Mouse (Mus musculus) heart, embryonic 14.5 days (tissue): ENCODE measurements around the gene Larp1. TPM values are rescaled to one million over a fixed set of nuclear protein-coding genes. Genes with fewer than 3 reads are reported as not detected.
"Not testable (repeated sequence)": the region's sequence is repeated elsewhere in the genome, so short reads cannot be mapped to it uniquely, and the experiment has no call there.

Experiments used
- ATAC-seq: fragments of 200-750 bp; cut with Nextera tagmentation; 2 replicates; pipeline ENCODE4 v1.8.0; 2017; ENCODE audit warnings: low read depth, moderate TSS enrichment; ENCODE audit not compliant: insufficient number of reproducible peaks, insufficient read depth, low FRiP score
- H3K27ac ChIP-seq, 2 experiments: fragments of 200-500 bp in 1 of 2; fragments of 300-500 bp in 1 of 2; sonication (generic) in 1 of 2; replicated peaks in 1 of 2; 2 replicates each; pipeline ENCODE4 v1.5.1; 2012 to 2014; ENCODE audit warnings: low read depth in 2 of 2, low read length in 2 of 2, control low read depth in 1 of 2, mild to moderate bottlenecking in 1 of 2, mixed read lengths in 1 of 2; ENCODE audit not compliant: control insufficient read depth in 1 of 2, insufficient read depth in 1 of 2
- H3K27me3 ChIP-seq: fragments of 300-500 bp; sonication (generic); 2 replicates; pipeline ENCODE4 v1.6.1; 2014; ENCODE audit warnings: mild to moderate bottlenecking, low read length, control low read depth; ENCODE audit not compliant: control insufficient read depth, insufficient read depth
- H3K36me3 ChIP-seq: fragments of 300-500 bp; sonication (generic); 2 replicates; pipeline ENCODE4 v1.6.1; 2014; ENCODE audit warnings: mild to moderate bottlenecking, control low read depth, low read length, mixed read lengths; ENCODE audit not compliant: control insufficient read depth, insufficient read depth
- H3K4me1 ChIP-seq, 2 experiments: fragments of 200-500 bp in 1 of 2; fragments of 300-500 bp in 1 of 2; sonication (generic) in 1 of 2; 2 replicates each; pipeline ENCODE4 v1.6.1; 2012 to 2014; ENCODE audit warnings: low read length in 2 of 2, control low read depth in 1 of 2, mixed read lengths in 1 of 2; ENCODE audit not compliant: control insufficient read depth in 2 of 2, insufficient read depth in 2 of 2
- H3K4me2 ChIP-seq: fragments of 300-500 bp; sonication (generic); 2 replicates; pipeline ENCODE4 v1.6.1; 2014; ENCODE audit warnings: mild to moderate bottlenecking, low read length
- H3K4me3 ChIP-seq, 2 experiments: fragments of 200-500 bp in 1 of 2; fragments of 300-500 bp in 1 of 2; sonication (generic) in 1 of 2; 2 replicates each; pipeline ENCODE4 v1.5.1; 2012 to 2014; ENCODE audit warnings: low read length in 2 of 2, mild to moderate bottlenecking in 2 of 2, control low read depth in 1 of 2, low read depth in 1 of 2, moderate library complexity in 1 of 2; ENCODE audit not compliant: control insufficient read depth in 1 of 2, insufficient read depth in 1 of 2
- H3K9ac ChIP-seq: fragments of 300-500 bp; sonication (generic); 2 replicates; pipeline ENCODE4 v1.6.1; 2014; ENCODE audit warnings: mild to moderate bottlenecking, low read length
- H3K9me3 ChIP-seq: fragments of 300-500 bp; sonication (generic); 2 replicates; pipeline ENCODE4 v1.6.1; 2016; ENCODE audit warnings: low read length, control low read depth; ENCODE audit not compliant: control insufficient read depth
- WGBS: fragments of 180-500 bp; shearing (Covaris S2); extraction: QIAGEN DNeasy Blood & Tissue Kit; methylation state at CpG from one replicate; pipeline ENCODE4 v1.1.7; 2014; 5-methylcytosine and 5-hydroxymethylcytosine counted together
- polyA plus RNA-seq: library from polyadenylated mRNA; unstranded; fragments of >200 nt; fragmentation: Nextera tagmentation; extraction: Ambion mirVana; gene quantifications from 2 replicates; pipeline ENCODE4 v1.2.1, GENCODE M21; 2014

The Larp1 gene
- polyA plus RNA-seq, 1 experiment from 2014 or later = 18.4 TPM

DNA sequence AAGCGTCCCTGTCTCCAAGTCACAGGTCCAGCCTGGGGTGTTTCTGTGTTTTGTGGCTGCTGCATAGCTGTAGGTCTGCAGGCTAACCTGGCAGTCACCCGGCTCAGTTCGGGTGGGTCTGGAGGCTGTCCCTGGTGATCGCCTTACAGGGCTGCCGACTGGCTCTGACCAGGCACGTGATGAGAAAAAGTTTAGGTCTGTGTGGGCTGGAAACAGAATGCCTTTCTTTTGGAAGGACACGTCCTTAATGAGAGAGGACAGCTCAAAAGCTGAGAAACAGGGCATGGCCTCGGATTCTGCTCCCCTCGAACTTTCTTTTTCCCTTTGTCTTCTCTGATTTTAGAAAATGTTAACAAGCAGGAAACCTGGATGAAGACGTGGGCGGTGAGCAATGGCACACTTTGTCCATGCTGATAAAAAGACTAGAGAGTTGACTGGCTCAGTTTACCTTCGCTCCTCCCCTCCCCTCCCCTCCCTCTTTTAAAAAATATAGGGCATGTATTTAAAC lies 84.2 kb downstream of the Larp1 start, which contains the start of gene Gm12248:
Gene Gm12248, minus strand, starts transcription at position 114 of the 508 bp plus-strand sequence.
- Histone ChIP-seq H3K36me3 (no peaks in the 10 kb centered on the region), H3K9ac (0 out of 2 replicates have a peak within 1 kb of the TSS, but pooled peaks have one; percentile 42), H3K27ac (no peak within 1 kb of the TSS), H3K4me3 (peak within 1 kb of the TSS; percentile 11 to 22; a peak in 3 of 4 replicates), H3K27me3 (no peaks in the 10 kb centered on the region), H3K4me2 (peak within 1 kb of the TSS; percentile 58), H3K9me3 (no peaks in the 10 kb centered on the region), H3K4me1 (peaks cover 0 to 8% of the 10 kb centered on the region in 2 experiments; a peak in 1 of 4 replicates)
- ATAC-seq = no peak
- WGBS = 14% methylated on average over 12 of the region's 12 CpGs

DNA sequence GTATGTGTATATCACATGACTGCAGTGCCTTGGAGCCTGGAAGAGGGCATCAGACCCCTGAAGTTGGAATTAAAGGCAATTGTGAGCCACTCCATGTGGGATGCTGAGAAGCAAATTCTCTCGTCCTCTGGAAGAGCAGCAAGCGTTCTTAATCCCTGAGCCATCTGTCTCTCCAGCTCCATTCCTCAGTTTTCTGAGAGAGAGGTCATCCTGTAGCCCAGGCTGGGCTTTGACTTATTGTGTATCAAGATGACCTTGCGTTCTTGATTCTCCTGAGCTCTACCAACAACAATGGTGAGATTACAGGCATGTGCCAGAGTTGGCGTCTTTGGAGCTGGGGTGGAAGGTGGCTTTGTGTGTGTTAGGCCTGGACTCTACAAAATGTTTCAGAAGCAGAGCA lies 85.9 kb downstream of the Larp1 start:
- ATAC-seq = no peak
- no peak overlapping the region for H3K4me3 ChIP-seq
- H3K9ac ChIP-seq = no peak overlapping the region
- H3K4me2 ChIP-seq = no peak overlapping the region
- WGBS = 68% methylated on average over 4 of the region's 4 CpGs
- peaks cover 0 to 8% of the 10 kb centered on the region in 2 experiments; a peak in 1 of 4 replicates for H3K4me1 ChIP-seq
- H3K27me3 ChIP-seq = no peaks in the 10 kb centered on the region
- no peaks in the 10 kb centered on the region for H3K36me3 ChIP-seq
- no peaks in the 10 kb centered on the region for H3K9me3 ChIP-seq
- no peak overlapping the region for H3K27ac ChIP-seq

DNA sequence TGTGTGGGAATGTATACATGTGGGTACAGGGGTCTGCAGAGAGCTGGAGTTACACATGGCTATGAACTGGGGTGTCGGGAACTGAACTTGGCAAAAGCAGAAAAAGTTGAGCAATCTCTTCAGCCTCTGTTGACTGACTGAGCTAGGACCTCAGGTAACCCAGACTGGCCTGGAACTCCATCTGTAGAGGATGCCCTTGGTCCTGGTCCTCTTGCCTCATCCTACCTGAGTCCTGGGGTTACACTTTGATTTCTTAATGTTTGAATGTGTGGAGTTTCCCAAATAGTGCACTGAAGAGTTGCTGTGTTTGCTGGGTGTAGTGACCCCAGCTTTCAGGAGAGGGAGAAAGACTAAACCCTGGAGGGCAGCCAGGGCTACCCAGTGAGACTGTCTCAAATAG lies 86.7 kb downstream of the Larp1 start:
- H3K4me3 ChIP-seq = no peak overlapping the region
- H3K9ac ChIP-seq = no peak overlapping the region
- no peak for ATAC-seq
- H3K27ac ChIP-seq = no peak overlapping the region
- peaks cover 0 to 8% of the 10 kb centered on the region in 2 experiments; a peak in 1 of 4 replicates for H3K4me1 ChIP-seq
- no peaks in the 10 kb centered on the region for H3K9me3 ChIP-seq
- H3K4me2 ChIP-seq = no peak overlapping the region
- no peaks in the 10 kb centered on the region for H3K36me3 ChIP-seq
- H3K27me3 ChIP-seq = no peaks in the 10 kb centered on the region
- WGBS = 91% methylated on average over 1 of the region's 1 CpGs

DNA sequence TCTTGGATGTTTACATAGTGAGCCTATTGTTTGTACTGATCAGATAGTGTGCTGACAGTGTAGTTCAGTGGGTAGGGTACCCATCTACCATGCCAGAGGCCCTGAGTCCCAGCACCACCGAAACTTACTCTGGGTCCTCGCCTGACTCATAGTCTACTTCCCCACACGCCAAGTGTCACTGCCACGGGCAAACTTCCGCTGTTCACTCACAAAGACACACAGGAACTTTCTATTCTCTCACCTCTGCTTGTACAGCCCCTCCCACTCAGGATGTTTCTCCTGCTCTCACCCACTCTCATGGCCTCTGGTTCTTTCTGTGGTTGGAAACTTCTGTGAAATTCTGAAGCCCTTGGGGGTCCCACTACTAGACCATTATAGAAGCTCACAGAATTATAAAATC lies 87.3 kb downstream of the Larp1 start:
- ATAC-seq = no peak
- H3K4me2 ChIP-seq = no peak overlapping the region

DNA sequence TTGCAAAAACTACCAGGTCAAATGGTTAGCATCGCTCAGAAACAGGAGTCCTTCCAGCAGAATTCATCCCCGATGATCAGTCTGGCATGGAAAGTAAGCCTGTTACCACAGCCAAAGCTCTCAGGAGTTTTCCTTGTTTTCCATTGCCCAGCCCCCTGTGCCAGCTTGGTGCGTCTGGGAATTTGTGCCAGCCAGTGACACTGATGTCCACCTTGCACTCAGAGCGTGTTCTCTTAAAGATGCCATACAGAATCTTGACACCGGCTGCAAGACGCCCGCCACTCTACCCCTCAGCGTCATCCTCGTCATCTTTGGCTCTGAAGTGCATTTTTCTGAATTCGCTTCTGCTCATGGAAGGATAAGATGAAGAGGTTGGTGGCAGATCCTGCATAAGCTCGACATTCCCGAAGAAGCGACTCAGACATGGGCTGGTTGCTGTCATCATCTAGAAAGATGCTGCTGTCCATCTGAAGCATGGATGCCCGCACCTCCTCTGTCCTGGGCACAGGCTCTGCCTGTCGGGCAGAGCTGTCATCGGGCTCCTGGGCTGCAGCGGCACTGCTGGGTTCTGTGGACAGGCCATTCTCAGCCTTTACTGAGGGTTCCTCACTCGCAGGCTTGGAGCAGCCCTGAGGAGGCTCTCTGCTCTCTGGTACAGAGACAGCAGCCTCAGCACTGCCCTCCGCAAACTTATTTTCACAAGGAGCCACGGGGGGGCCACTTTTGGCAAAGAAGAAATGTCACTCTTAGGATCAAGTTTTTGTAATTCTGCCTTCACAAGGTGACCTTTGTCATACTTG lies 88.2 kb downstream of the Larp1 start:
- WGBS = 41% methylated on average over 20 of the region's 20 CpGs
- H3K9ac ChIP-seq = peak overlapping the region; percentile 69

More for the DNA sequence above, 87.3 kb downstream of the Larp1 start:
- Histone ChIP-seq H3K36me3 (no peaks in the 10 kb centered on the region), H3K27ac (no peak overlapping the region), H3K27me3 (no peaks in the 10 kb centered on the region), H3K9me3 (no peaks in the 10 kb centered on the region), H3K9ac (no peak overlapping the region), H3K4me3 (no peak overlapping the region), H3K4me1 (peaks cover 0 to 8% of the 10 kb centered on the region in 2 experiments; a peak in 1 of 4 replicates)
- WGBS = 89% methylated on average over 5 of the region's 5 CpGs

DNA sequence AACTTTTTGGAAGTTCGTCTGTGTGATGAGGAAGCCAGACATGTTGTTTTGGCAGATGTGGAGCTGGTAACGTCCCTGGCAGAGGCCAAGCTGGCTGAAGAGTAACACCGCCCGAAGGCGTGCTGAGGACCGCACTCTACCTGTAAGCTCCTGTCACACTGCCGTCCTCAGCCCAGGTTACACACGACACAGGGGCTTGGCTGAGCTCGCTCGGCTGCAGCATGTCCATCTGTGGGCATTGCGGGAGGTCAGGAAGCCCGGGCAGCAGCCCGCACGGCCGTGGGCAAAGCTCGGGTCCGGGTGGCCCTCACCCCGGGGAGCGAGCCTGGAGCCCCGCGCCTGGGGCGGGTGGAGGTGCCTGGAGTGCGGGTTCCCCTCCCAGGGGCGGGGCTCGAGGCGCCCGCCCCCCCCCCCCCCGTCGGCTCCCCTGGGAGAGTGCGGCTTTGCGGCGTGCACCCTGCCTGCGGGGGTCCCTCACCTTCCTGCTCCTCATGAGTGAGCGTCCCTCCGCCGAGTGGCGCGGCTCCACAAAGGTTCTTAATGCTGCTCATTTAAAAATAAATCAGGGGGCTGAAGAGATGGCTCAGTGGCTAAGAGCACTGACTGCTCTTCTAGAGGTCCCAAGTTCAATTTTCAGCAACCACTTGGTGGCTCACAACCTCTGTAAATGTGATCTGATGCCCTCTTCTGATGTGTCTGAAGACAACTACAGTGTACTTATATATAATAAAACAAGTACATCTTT lies 88.9 kb downstream of the Larp1 start:
- Histone ChIP-seq H3K4me3 (peak overlapping the region; percentile 43 to 55), H3K9ac (peak overlapping the region; percentile 69), H3K27me3 (no peaks in the 10 kb centered on the region), H3K36me3 (no peaks in the 10 kb centered on the region), H3K4me2 (peak overlapping the region; percentile 88), H3K4me1 (peaks cover 0 to 7% of the 10 kb centered on the region in 2 experiments; a peak in 1 of 4 replicates), H3K27ac (no peak overlapping the region), H3K9me3 (no peaks in the 10 kb centered on the region)
- peak; percentile 49; the same call in 1 of the 2 replicates for ATAC-seq
- 1% methylated on average over 30 of the region's 38 CpGs for WGBS

More for the DNA sequence above, 88.2 kb downstream of the Larp1 start:
- H3K27ac ChIP-seq = no peak overlapping the region
- H3K27me3 ChIP-seq = no peaks in the 10 kb centered on the region
- peaks cover 0 to 8% of the 10 kb centered on the region in 2 experiments; a peak in 1 of 4 replicates for H3K4me1 ChIP-seq
- H3K36me3 ChIP-seq = no peaks in the 10 kb centered on the region
- H3K4me3 ChIP-seq = peak overlapping the region; percentile 43 to 55
- no peak for ATAC-seq
- peak overlapping the region; percentile 88 for H3K4me2 ChIP-seq
- no peaks in the 10 kb centered on the region for H3K9me3 ChIP-seq

DNA sequence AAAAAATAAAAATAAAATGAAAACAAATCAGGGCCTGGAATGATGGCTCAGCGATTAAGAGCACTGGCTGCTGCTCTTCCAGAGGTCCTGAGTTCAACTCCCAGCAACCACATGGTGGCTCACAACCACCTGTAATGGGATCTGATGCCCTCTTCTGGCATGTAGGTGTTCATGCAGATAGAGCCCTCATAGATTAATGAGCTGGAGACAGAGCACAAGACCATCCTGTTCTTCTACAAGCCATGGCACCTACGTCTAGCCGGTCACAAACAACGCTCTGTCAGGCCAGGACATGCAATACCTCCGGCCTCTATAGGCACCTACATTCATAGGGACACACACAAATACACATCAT lies 89.5 kb downstream of the Larp1 start:
- not testable (repeated sequence) for H3K9ac ChIP-seq, H3K4me1 ChIP-seq, H3K27ac ChIP-seq, H3K36me3 ChIP-seq, H3K9me3 ChIP-seq, H3K27me3 ChIP-seq, ATAC-seq
- WGBS = 61% methylated on average over 5 of the region's 5 CpGs
- Histone ChIP-seq H3K4me2 (peak overlapping the region; percentile 88), H3K4me3 (peak overlapping the region in 1 of 2 experiments; percentile 43; a peak in 2 of 4 replicates)
